Mouse (Mus musculus): ENCODE results near the gene Fam19a5. TPM values are rescaled to one million over a fixed set of nuclear protein-coding genes. Genes with fewer than 3 reads are reported as not detected.

The Fam19a5 gene
- polyA plus RNA-seq, 1 experiment from 2014 or later, result 4.7 TPM

DNA sequence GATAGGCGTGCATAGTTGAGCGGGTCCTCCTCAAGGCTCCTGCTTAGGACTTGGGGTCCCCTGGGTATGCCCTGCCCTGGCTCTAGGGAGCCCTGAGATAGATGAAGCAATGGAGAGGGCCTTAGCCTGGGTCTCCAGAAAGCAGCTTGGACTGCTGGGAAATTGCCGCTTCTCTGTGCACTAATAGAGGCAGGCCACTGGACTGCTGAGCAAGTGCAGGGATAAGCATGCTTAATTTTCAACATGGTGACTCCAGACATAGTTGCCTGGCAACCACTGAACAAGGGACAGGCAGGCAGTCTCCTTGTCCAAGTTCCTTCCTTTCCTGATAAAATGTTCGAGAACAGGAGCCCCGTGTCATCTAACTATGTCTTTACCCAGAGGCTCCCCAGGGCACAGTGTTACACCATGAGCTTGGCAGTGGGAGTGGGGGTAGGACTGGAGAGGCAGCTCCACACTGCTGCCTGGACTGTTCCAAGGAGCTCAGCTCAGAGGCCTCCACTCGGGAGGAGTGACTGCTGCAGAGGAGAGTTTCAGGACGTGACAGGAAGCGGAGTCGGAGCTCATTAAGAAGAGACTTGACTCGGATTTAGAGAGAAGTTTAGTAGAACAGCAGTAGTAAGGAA is 142.4 kb downstream of the Fam19a5 start:
- H3K4me1 ChIP-seq (ENCODE audit: insufficient read depth, low read length), result 0 out of 2 replicates have a peak, but pooled peaks cover 1% of the 10 kb centered on the region
- no peak overlapping the region for H3K9ac ChIP-seq (replicated peaks; ENCODE audit: low read length)
- no peak overlapping the region for H3K4me2 ChIP-seq (replicated peaks; ENCODE audit: low read depth, low read length)
- no peaks in the 10 kb centered on the region for H3K36me3 ChIP-seq (ENCODE audit: insufficient read depth, low read length)
- no peaks in the 10 kb centered on the region for H3K27me3 ChIP-seq (ENCODE audit: insufficient read depth, low read length)
- no peak overlapping the region for H3K4me3 ChIP-seq (ENCODE audit: low read length)
- WGBS, result 53% methylated on average over 10 of the region's 10 CpGs
- no peak overlapping the region for H3K27ac ChIP-seq (ENCODE audit: low read length)
- ATAC-seq (ENCODE audit: low FRiP score, low TSS enrichment), result no peak
- H3K9me3 ChIP-seq (ENCODE audit: low read length), result no peaks in the 10 kb centered on the region

DNA sequence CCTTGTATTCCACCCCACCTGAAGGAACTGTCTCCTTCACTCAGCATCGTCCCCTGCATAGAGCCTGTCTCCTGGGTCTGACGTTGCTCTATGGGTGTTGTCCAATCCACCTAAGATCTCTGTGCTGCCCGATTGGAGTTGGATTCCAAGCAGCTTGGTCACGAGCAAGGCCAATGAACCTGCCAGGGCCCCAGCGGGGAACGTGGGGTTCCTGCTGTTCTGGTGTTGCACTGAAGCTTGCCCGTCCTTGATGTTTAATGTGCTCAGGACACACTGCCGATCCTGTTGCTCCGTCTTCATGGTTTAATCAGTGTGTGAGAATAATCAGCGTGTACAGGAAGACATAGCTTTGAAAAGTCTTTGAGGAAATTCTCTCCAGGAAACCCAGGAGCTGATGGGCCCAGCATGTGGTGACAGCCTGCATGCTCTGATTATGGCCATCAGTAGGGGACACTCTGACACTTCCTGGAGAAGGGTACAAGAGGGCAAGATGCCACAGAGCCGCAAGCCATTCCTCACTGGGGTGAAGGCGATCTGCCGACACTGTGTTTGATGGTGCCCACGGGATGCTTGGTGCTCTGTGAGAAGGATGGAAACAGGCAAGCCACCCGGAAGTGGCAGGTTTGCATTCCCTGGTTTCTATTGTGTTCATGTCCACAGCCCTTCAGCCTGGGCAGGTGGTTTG is 147.3 kb downstream of the Fam19a5 start:
- ATAC-seq (ENCODE audit: low FRiP score, low TSS enrichment), result no peak
- H3K9ac ChIP-seq (replicated peaks; ENCODE audit: low read length), result no peak overlapping the region
- H3K4me1 ChIP-seq (ENCODE audit: insufficient read depth, low read length), result peaks cover 10% of the 10 kb centered on the region; the same call in 1 of the 2 replicates
- H3K27ac ChIP-seq (ENCODE audit: low read length), result no peak overlapping the region
- H3K4me2 ChIP-seq (replicated peaks; ENCODE audit: low read depth, low read length), result no peak overlapping the region
- 72% methylated on average over 15 of the region's 15 CpGs for WGBS
- H3K9me3 ChIP-seq (ENCODE audit: low read length), result no peaks in the 10 kb centered on the region
- no peaks in the 10 kb centered on the region for H3K36me3 ChIP-seq (ENCODE audit: insufficient read depth, low read length)
- H3K4me3 ChIP-seq (ENCODE audit: low read length), result no peak overlapping the region
- no peaks in the 10 kb centered on the region for H3K27me3 ChIP-seq (ENCODE audit: insufficient read depth, low read length)

DNA sequence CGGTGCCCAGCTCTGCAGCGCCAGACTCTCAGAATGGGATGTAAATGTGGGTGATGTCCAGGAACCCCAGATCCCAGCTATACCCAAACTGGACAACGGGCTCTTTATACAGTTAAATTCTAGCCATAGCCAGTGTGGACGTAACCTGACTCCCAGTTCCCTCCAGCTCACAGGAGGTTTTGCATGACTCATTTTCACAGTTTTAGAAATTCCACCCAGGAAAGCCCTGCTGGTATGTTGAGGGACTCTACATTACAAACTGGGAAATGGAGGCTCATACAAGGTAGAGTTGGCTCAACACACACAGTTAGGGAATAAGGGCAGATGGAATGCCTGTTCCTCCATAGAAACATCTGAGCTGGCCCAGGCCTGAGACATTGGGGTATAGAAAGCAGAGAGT is 147.9 kb downstream of the Fam19a5 start:
- no peak for ATAC-seq (ENCODE audit: low FRiP score, low TSS enrichment)
- WGBS, result 69% methylated on average over 4 of the region's 4 CpGs
- Histone ChIP-seq H3K9me3 (ENCODE audit: low read length) (no peaks in the 10 kb centered on the region), H3K36me3 (ENCODE audit: insufficient read depth, low read length) (no peaks in the 10 kb centered on the region), H3K4me1 (ENCODE audit: insufficient read depth, low read length) (peaks cover 10% of the 10 kb centered on the region; the same call in 1 of the 2 replicates), H3K9ac (replicated peaks; ENCODE audit: low read length) (no peak overlapping the region), H3K4me2 (replicated peaks; ENCODE audit: low read depth, low read length) (no peak overlapping the region), H3K27me3 (ENCODE audit: insufficient read depth, low read length) (no peaks in the 10 kb centered on the region), H3K4me3 (ENCODE audit: low read length) (no peak overlapping the region), H3K27ac (ENCODE audit: low read length) (no peak overlapping the region)

GRCm38 (mm10) chr15:87692394-87692793 is 148.3 kb downstream of the Fam19a5 start:
- Histone ChIP-seq H3K9me3 (ENCODE audit: low read length) (no peaks in the 10 kb centered on the region), H3K4me2 (replicated peaks; ENCODE audit: low read depth, low read length) (no peak overlapping the region), H3K9ac (replicated peaks; ENCODE audit: low read length) (no peak overlapping the region), H3K27ac (ENCODE audit: low read length) (no peak overlapping the region), H3K36me3 (ENCODE audit: insufficient read depth, low read length) (no peaks in the 10 kb centered on the region), H3K4me1 (ENCODE audit: insufficient read depth, low read length) (peaks cover 10% of the 10 kb centered on the region; the same call in 1 of the 2 replicates), H3K4me3 (ENCODE audit: low read length) (no peak overlapping the region), H3K27me3 (ENCODE audit: insufficient read depth, low read length) (no peaks in the 10 kb centered on the region)
- WGBS, result 83% methylated on average over 7 of the region's 7 CpGs
- no peak for ATAC-seq (ENCODE audit: low FRiP score, low TSS enrichment)

- no peaks in the 10 kb centered on the region for H3K9me3 ChIP-seq (ENCODE audit: low read length)
- peak; percentile 89 for ATAC-seq (ENCODE audit: low FRiP score, low TSS enrichment)
- WGBS, result 42% methylated on average over 4 of the region's 4 CpGs
- H3K4me3 ChIP-seq (ENCODE audit: low read length), result no peak overlapping the region
- no peak overlapping the region for H3K9ac ChIP-seq (replicated peaks; ENCODE audit: low read length)
- H3K4me1 ChIP-seq (ENCODE audit: insufficient read depth, low read length), result peaks cover 10% of the 10 kb centered on the region; the same call in 1 of the 2 replicates
- no peak overlapping the region for H3K4me2 ChIP-seq (replicated peaks; ENCODE audit: low read depth, low read length)
- H3K36me3 ChIP-seq (ENCODE audit: insufficient read depth, low read length), result no peaks in the 10 kb centered on the region
- no peak overlapping the region for H3K27ac ChIP-seq (ENCODE audit: low read length)
- no peaks in the 10 kb centered on the region for H3K27me3 ChIP-seq (ENCODE audit: insufficient read depth, low read length)
These were observed 148.9 kb downstream of the Fam19a5 start for GRCm38 (mm10) chr15:87692865-87693513.

DNA sequence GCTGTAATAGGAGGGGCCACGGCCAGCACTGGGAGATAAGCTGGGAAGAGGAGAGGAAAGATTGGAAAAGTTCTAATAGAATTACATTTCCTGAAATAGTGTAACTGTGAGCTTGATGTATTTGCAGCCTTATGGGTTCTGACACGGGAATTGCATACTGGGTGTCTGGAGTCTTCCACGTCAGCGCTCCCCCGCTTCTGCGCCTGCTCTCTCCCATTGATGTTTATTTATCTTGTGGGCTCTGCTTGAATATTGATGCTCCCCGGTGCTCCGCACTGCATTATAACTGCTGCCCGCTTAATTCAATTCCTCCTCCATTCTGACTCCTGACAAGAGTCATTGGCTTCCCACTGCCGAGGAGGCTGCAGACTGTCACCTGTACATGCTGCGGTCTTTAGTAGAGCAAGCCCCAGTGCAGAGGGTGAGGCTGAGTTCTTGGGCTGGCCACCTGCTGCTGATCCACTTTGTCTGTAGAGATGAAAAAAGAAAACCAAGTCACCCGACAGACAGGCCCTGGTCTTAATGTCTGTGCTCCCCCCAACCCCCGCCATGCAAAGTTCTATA is 153.4 kb downstream of the Fam19a5 start:
- no peak overlapping the region for H3K27ac ChIP-seq (ENCODE audit: low read length)
- no peaks in the 10 kb centered on the region for H3K27me3 ChIP-seq (ENCODE audit: insufficient read depth, low read length)
- no peak overlapping the region for H3K9ac ChIP-seq (replicated peaks; ENCODE audit: low read length)
- peaks cover 3% of the 10 kb centered on the region; the same call in 1 of the 2 replicates for H3K4me1 ChIP-seq (ENCODE audit: insufficient read depth, low read length)
- ATAC-seq (ENCODE audit: low FRiP score, low TSS enrichment), result no peak
- 67% methylated on average over 13 of the region's 13 CpGs for WGBS
- H3K9me3 ChIP-seq (ENCODE audit: low read length), result peaks cover 8% of the 10 kb centered on the region
- H3K36me3 ChIP-seq (ENCODE audit: insufficient read depth, low read length), result 0 out of 2 replicates have a peak, but pooled peaks cover 2% of the 10 kb centered on the region
- no peak overlapping the region for H3K4me3 ChIP-seq (ENCODE audit: low read length)
- no peak overlapping the region for H3K4me2 ChIP-seq (replicated peaks; ENCODE audit: low read depth, low read length)

DNA sequence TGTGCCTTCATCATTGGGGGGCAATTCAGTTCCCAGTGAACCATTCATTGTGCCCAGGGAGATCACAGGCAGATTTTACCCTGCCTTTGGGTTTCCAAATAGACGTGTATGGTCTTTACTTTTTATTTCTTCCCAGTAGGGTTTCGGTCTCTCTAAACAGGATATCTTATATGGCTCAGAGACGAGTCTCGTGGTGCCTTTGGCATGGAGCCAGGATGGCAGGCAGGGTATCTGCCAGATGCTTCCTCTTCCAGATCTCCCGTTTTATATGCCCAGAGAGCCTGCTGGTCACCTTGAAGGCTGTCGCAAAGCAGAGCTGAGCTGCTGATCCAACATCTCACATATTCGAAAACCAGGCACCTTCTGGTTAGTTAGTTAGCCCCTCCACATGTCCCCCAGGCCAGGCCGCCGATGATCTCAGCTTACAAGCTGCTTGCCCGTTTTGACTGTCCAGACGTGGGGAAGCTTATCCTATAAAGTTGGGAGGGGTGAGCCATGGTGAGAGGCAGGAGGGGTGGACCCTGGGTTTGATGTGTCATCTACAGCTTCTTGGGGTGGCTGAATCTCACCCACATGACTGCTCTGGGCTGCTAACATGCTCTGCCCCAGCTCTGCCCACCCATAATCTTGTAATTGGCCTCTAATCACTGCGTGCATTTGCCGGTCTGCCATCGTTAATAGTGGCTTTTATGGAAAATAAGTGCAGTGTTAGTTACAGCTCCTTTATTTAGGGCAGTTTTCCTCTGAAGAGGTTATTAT is 154.6 kb downstream of the Fam19a5 start:
- peaks cover 7% of the 10 kb centered on the region; the same call in 1 of the 2 replicates for H3K4me1 ChIP-seq (ENCODE audit: insufficient read depth, low read length)
- no peak for ATAC-seq (ENCODE audit: low FRiP score, low TSS enrichment)
- no peak overlapping the region for H3K4me2 ChIP-seq (replicated peaks; ENCODE audit: low read depth, low read length)
- H3K27me3 ChIP-seq (ENCODE audit: insufficient read depth, low read length), result no peaks in the 10 kb centered on the region
- no peak overlapping the region for H3K27ac ChIP-seq (ENCODE audit: low read length)
- 0 out of 2 replicates have a peak, but pooled peaks cover 2% of the 10 kb centered on the region for H3K36me3 ChIP-seq (ENCODE audit: insufficient read depth, low read length)
- H3K4me3 ChIP-seq (ENCODE audit: low read length), result no peak overlapping the region
- 56% methylated on average over 14 of the region's 14 CpGs for WGBS
- H3K9ac ChIP-seq (replicated peaks; ENCODE audit: low read length), result no peak overlapping the region
- peaks cover 8% of the 10 kb centered on the region for H3K9me3 ChIP-seq (ENCODE audit: low read length)

DNA sequence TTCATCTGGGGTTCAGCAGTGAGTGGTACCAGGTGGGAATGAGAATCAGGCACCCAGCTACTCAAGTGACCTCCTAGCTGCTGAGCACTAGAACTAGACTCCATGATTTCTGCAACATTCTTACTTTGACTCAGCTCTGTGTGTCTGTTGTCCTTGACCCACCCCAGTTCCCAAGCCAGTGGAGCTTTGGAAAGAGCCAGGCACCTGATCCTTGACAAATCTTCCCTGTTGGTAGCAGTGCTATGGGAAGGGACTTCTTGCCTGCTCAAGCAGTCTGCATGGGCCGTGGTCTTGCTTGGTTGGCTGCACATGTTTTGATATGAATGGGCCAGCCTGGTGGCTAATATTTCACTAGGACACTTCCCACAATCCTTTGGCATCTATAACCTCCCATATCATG is 158.7 kb downstream of the Fam19a5 start:
- 0 out of 2 replicates have a peak, but pooled peaks cover 5% of the 10 kb centered on the region for H3K36me3 ChIP-seq (ENCODE audit: insufficient read depth, low read length)
- WGBS, result 33% methylated on average over 1 of the region's 1 CpGs
- no peak overlapping the region for H3K4me2 ChIP-seq (replicated peaks; ENCODE audit: low read depth, low read length)
- H3K27ac ChIP-seq (ENCODE audit: low read length), result no peak overlapping the region
- no peak overlapping the region for H3K4me3 ChIP-seq (ENCODE audit: low read length)
- ATAC-seq (ENCODE audit: low FRiP score, low TSS enrichment), result 0 out of 2 replicates have a peak, but pooled peaks have one; percentile 39
- no peaks in the 10 kb centered on the region for H3K27me3 ChIP-seq (ENCODE audit: insufficient read depth, low read length)
- peaks cover 8% of the 10 kb centered on the region for H3K9me3 ChIP-seq (ENCODE audit: low read length)
- no peak overlapping the region for H3K9ac ChIP-seq (replicated peaks; ENCODE audit: low read length)
- H3K4me1 ChIP-seq (ENCODE audit: insufficient read depth, low read length), result peaks cover 7% of the 10 kb centered on the region; the same call in 1 of the 2 replicates

DNA sequence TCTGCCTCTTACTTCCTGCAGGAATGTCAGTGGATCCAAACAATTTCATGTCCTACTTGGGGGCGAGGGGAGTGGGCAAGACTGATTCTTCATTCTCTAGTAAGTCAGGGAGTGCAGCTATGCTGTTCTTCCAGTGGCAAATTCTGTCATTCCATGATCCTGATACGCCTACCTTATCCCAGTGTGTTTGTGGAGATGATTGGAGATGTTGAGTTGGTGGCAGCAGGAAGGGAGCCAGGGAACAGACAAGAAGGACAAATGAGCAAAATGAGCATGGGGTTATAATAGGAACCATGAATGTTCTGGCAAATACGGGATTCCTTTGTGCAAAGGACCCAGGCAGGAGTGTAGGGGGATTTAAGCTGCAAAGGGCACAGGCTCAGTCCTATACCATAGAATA is 159.2 kb downstream of the Fam19a5 start:
- no peak overlapping the region for H3K9ac ChIP-seq (replicated peaks; ENCODE audit: low read length)
- WGBS, result 84% methylated on average over 3 of the region's 3 CpGs
- no peak overlapping the region for H3K4me2 ChIP-seq (replicated peaks; ENCODE audit: low read depth, low read length)
- no peak overlapping the region for H3K4me3 ChIP-seq (ENCODE audit: low read length)
- no peak overlapping the region for H3K27ac ChIP-seq (ENCODE audit: low read length)
- H3K27me3 ChIP-seq (ENCODE audit: insufficient read depth, low read length), result no peaks in the 10 kb centered on the region
- H3K36me3 ChIP-seq (ENCODE audit: insufficient read depth, low read length), result 0 out of 2 replicates have a peak, but pooled peaks cover 5% of the 10 kb centered on the region
- ATAC-seq (ENCODE audit: low FRiP score, low TSS enrichment), result no peak
- H3K9me3 ChIP-seq (ENCODE audit: low read length), result peaks cover 8% of the 10 kb centered on the region
- peaks cover 7% of the 10 kb centered on the region; the same call in 1 of the 2 replicates for H3K4me1 ChIP-seq (ENCODE audit: insufficient read depth, low read length)

Data from kidney, embryonic 16.5 days (tissue).